Mouse (Mus musculus): ENCODE measurements around the gene Prss32. TPM values are rescaled to one million over a fixed set of nuclear protein-coding genes. Genes with fewer than 3 reads are reported as not detected.
A peak's percentile ranks its signal among the peaks of the same experiment; 100 is the strongest.

Prss32 gene
- polyA plus RNA-seq, 1 experiment from 2014 or later: not detected

DNA sequence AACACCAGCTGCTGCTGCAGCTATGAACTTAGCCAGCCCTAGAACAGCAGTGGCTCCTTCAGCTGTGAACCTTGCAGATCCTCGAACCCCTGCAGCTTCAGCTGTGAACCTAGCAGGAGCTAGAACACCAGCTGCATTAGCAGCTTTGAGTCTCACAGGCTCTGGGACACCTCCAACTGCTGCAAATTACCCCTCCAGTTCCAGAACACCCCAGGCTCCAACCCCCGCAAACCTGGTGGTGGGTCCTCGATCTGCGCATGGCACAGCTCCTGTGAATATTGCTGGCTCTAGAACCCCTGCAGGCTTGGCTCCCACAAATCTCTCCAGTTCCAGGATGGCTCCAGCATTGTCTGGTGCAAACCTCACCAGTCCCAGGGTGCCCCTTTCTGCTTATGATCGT is 22.9 kb upstream of the Prss32 start:
- no peak for ATAC-seq (ENCODE audit: low FRiP score, low read depth)
- 96% methylated on average over 5 of the region's 5 CpGs for WGBS
- no peaks in the 10 kb centered on the region for H3K27me3 ChIP-seq

DNA sequence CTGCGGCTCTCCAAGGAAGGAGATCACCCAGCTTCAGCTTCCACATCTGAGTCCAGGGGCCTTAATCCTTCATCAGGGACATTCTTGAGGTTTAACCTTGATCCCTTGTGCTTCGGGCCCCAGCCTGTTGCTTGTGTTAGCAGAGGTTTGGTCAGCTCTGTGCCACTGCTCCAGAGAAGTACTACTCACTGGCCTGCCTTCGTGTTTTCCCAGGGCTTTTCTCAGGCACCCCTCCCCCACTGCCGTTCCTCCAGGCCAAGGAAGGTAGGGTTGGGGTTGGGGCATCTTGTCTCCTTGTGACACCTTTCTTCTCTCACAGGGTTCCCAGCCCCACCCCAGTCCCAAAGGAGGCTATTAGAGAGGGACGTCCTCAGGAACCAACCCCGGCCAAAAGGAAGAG is 21.6 kb upstream of the Prss32 start:
- no peak overlapping the region for H3K9ac ChIP-seq
- no peak overlapping the region for H3K4me3 ChIP-seq
- 89% methylated on average over 6 of the region's 6 CpGs for WGBS
- H3K36me3 ChIP-seq: peaks cover 94% of the 10 kb centered on the region
- peaks cover 7% of the 10 kb centered on the region for H3K4me1 ChIP-seq (replicated peaks)
- H3K27ac ChIP-seq (replicated peaks): no peak overlapping the region
- no peak for ATAC-seq (ENCODE audit: low FRiP score, low read depth)
- H3K4me2 ChIP-seq: no peak overlapping the region
- peaks cover 13% of the 10 kb centered on the region for H3K9me3 ChIP-seq
- no peaks in the 10 kb centered on the region for H3K27me3 ChIP-seq

More for the DNA sequence above, 22.9 kb upstream of the Prss32 start:
- Histone ChIP-seq H3K4me3 (no peak overlapping the region), H3K4me1 (replicated peaks) (no peaks in the 10 kb centered on the region), H3K27ac (replicated peaks) (no peak overlapping the region), H3K4me2 (no peak overlapping the region), H3K9me3 (peaks cover 13% of the 10 kb centered on the region), H3K9ac (no peak overlapping the region), H3K36me3 (peaks cover 95% of the 10 kb centered on the region)

DNA sequence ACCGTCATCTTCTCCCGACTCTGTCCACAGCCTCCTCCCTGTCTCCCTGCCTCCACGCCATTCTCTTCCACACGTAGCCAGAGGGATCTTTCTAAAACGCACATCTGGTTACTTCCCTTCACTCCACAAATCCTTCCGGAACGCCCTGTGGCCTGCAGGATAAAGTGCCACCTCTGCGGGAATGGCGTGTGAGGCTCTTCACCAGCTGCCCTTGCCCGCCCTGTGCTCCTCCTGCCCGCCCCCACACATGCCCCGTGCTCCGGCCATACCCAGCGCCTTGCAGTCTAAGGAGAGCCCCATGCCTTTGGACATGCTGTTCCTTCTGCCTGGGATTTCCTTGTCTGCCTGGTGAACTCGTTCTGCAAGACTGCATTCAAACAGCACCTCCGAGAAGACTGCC is 20.6 kb upstream of the Prss32 start:
- H3K9me3 ChIP-seq: peaks cover 13% of the 10 kb centered on the region
- H3K27me3 ChIP-seq: no peaks in the 10 kb centered on the region
- no peak overlapping the region for H3K9ac ChIP-seq
- peak; percentile 25; the same call in 1 of the 2 replicates for ATAC-seq (ENCODE audit: low FRiP score, low read depth)
- H3K27ac ChIP-seq (replicated peaks): no peak overlapping the region
- no peak overlapping the region for H3K4me3 ChIP-seq
- H3K4me2 ChIP-seq: no peak overlapping the region
- H3K4me1 ChIP-seq (replicated peaks): peaks cover 17% of the 10 kb centered on the region
- peaks cover 87% of the 10 kb centered on the region for H3K36me3 ChIP-seq
- WGBS: 86% methylated on average over 16 of the region's 16 CpGs

- H3K27me3 ChIP-seq: no peaks in the 10 kb centered on the region
- ATAC-seq (ENCODE audit: low FRiP score, low read depth): 0 out of 2 replicates have a peak, but pooled peaks have one; percentile 39
- 87% methylated on average over 12 of the region's 12 CpGs for WGBS
- H3K4me2 ChIP-seq: no peak overlapping the region
- H3K9ac ChIP-seq: no peak overlapping the region
- H3K9me3 ChIP-seq: peaks cover 12% of the 10 kb centered on the region
- no peak overlapping the region for H3K27ac ChIP-seq (replicated peaks)
- peaks cover 81% of the 10 kb centered on the region for H3K36me3 ChIP-seq
- H3K4me3 ChIP-seq: no peak overlapping the region
- H3K4me1 ChIP-seq (replicated peaks): peaks cover 19% of the 10 kb centered on the region
Observed at GRCm38 (mm10) chr17:23823614-23824013, 20.0 kb upstream of the Prss32 start.

- H3K27me3 ChIP-seq: no peaks in the 10 kb centered on the region
- ATAC-seq (ENCODE audit: low FRiP score, low read depth): no peak
- no peak overlapping the region for H3K9ac ChIP-seq
- H3K4me2 ChIP-seq: no peak overlapping the region
- H3K9me3 ChIP-seq: no peaks in the 10 kb centered on the region
- 87% methylated on average over 4 of the region's 4 CpGs for WGBS
- no peak overlapping the region for H3K27ac ChIP-seq (replicated peaks)
- no peak overlapping the region for H3K4me3 ChIP-seq
- peaks cover 25% of the 10 kb centered on the region for H3K4me1 ChIP-seq (replicated peaks)
- peaks cover 62% of the 10 kb centered on the region for H3K36me3 ChIP-seq
Observed at GRCm38 (mm10) chr17:23825591-23825990, 18.1 kb upstream of the Prss32 start.

GRCm38 (mm10) chr17:23828271-23829001 is 15.2 kb upstream of the Prss32 start:
- Histone ChIP-seq H3K27me3 (peaks cover 6% of the 10 kb centered on the region; the same call in 1 of the 2 replicates), H3K9ac (peak overlapping the region; percentile 89), H3K4me2 (peak overlapping the region; percentile 80), H3K36me3 (peaks cover 37% of the 10 kb centered on the region), H3K4me1 (replicated peaks) (peaks cover 25% of the 10 kb centered on the region), H3K27ac (replicated peaks) (peak overlapping the region; percentile 96), H3K4me3 (peak overlapping the region; percentile 67), H3K9me3 (no peaks in the 10 kb centered on the region)
- peak; percentile 80 for ATAC-seq (ENCODE audit: low FRiP score, low read depth)
- under 1% methylated on average over 47 of the region's 47 CpGs for WGBS

- under 1% methylated on average over 27 of the region's 42 CpGs for WGBS
- H3K4me1 ChIP-seq (replicated peaks): peaks cover 25% of the 10 kb centered on the region
- peak within 1 kb of the TSS; percentile 96 for H3K27ac ChIP-seq (replicated peaks)
- peak within 1 kb of the TSS; percentile 80 for H3K4me2 ChIP-seq
- H3K9ac ChIP-seq: peak within 1 kb of the TSS; percentile 89
- no peaks in the 10 kb centered on the region for H3K9me3 ChIP-seq
- peak within 1 kb of the TSS; percentile 67 for H3K4me3 ChIP-seq
- peak; percentile 95 for ATAC-seq (ENCODE audit: low FRiP score, low read depth)
- peaks cover 30% of the 10 kb centered on the region for H3K36me3 ChIP-seq
- peaks cover 13% of the 10 kb centered on the region; the same call in 1 of the 2 replicates for H3K27me3 ChIP-seq
Observed at GRCm38 (mm10) chr17:23829064-23829619, 14.5 kb upstream of the Prss32 start, which contains the start of gene Elob. Gene Elob, minus strand, starts transcription at chr17:23829136.

- no peak overlapping the region for H3K4me2 ChIP-seq
- H3K27ac ChIP-seq (replicated peaks): no peak overlapping the region
- no peak for ATAC-seq (ENCODE audit: low FRiP score, low read depth)
- no peak overlapping the region for H3K4me3 ChIP-seq
- WGBS: 97% methylated on average over 1 of the region's 1 CpGs
- peaks cover 25% of the 10 kb centered on the region for H3K4me1 ChIP-seq (replicated peaks)
- peaks cover 10% of the 10 kb centered on the region for H3K36me3 ChIP-seq
- peaks cover 14% of the 10 kb centered on the region; the same call in 1 of the 2 replicates for H3K27me3 ChIP-seq
- no peak overlapping the region for H3K9ac ChIP-seq
- no peaks in the 10 kb centered on the region for H3K9me3 ChIP-seq
Observed at GRCm38 (mm10) chr17:23831201-23831600, 12.5 kb upstream of the Prss32 start.

DNA sequence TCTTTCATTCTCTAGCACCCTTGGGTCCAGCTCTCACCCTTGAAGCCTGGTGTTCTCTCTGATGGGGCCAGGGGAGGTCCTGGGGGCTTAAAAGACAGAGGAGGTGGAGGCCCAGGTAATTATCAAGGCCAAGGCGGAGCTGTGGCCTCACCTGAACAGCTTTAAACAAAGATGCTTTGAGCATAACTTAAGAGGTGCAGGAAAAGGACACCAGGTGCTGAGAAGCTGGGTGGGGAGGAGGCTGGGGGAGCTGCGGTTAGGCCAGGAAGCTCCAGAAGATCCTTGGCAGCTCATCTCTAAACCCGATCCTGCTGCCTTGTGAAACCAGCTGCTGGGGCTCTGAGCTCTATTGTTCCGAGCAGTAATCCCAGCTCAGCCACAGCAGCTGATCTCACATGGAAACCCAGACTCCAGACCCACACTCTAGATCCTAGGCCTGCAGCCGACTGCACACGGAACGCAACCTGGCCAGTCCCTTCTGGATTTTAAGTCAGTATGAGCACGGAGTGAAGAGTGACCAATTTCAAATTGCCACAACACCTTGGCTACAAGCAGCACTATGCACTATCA is 7.6 kb upstream of the Prss32 start, which contains the start of gene Prss33:
Gene Prss33, minus strand, starts transcription at position 51 of the 570 bp plus-strand sequence.
- Histone ChIP-seq H3K4me3 (no peak within 1 kb of the TSS), H3K27me3 (peaks cover 14% of the 10 kb centered on the region; the same call in 1 of the 2 replicates), H3K27ac (replicated peaks) (no peak within 1 kb of the TSS), H3K9me3 (no peaks in the 10 kb centered on the region), H3K9ac (no peak within 1 kb of the TSS), H3K4me2 (no peak within 1 kb of the TSS), H3K36me3 (no peaks in the 10 kb centered on the region), H3K4me1 (replicated peaks) (no peaks in the 10 kb centered on the region)
- 78% methylated on average over 8 of the region's 8 CpGs for WGBS
- ATAC-seq (ENCODE audit: low FRiP score, low read depth): no peak

- 33% methylated on average over 4 of the region's 4 CpGs for WGBS
- Histone ChIP-seq H3K9me3 (no peaks in the 10 kb centered on the region), H3K4me3 (no peak overlapping the region), H3K9ac (no peak overlapping the region), H3K27ac (replicated peaks) (no peak overlapping the region), H3K36me3 (no peaks in the 10 kb centered on the region), H3K4me1 (replicated peaks) (no peaks in the 10 kb centered on the region), H3K27me3 (no peaks in the 10 kb centered on the region), H3K4me2 (no peak overlapping the region)
- ATAC-seq (ENCODE audit: low FRiP score, low read depth): no peak
Observed at GRCm38 (mm10) chr17:23841145-23841544, 2.5 kb upstream of the Prss32 start.

DNA sequence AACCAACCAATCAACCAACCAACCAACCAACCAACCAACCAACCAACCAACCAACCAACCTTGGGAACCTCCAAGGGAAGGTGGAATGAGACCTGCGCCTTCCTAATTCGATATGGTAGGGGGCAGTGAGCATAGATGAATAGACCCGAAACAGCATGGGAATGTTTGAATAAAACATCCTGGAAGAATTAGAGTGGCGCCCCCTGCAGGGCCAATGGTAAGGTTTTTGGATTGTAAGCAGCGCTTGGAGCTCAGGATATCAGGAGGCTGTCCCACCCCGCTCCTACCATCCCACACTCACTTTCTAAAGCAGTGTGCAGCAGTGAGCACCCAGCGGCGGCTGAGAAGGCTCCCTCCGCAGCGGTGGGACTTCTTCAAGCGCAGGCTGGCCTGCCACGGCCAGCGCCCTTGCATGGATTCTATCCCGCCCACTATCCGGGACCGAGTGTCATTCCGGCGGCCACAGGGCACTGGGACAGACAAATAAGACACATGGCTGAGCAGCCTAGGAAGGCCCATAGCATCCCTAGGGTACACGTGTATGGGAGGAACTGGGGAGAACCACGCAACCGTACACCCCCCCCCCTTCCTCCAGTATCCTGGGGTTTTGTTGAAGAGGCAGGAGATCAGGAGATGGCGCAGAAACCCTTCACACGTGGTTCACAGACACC is 379 bp upstream of the Prss32 start:
- no peak overlapping the region for H3K9ac ChIP-seq
- no peaks in the 10 kb centered on the region for H3K4me1 ChIP-seq (replicated peaks)
- 38% methylated on average over 23 of the region's 23 CpGs for WGBS
- no peaks in the 10 kb centered on the region for H3K27me3 ChIP-seq
- H3K4me2 ChIP-seq: peak overlapping the region; percentile 38
- 0 out of 2 replicates have a peak overlapping the region, but pooled peaks have one; percentile 8 for H3K4me3 ChIP-seq
- H3K36me3 ChIP-seq: no peaks in the 10 kb centered on the region
- no peak overlapping the region for H3K27ac ChIP-seq (replicated peaks)
- ATAC-seq (ENCODE audit: low FRiP score, low read depth): no peak
- no peaks in the 10 kb centered on the region for H3K9me3 ChIP-seq

DNA sequence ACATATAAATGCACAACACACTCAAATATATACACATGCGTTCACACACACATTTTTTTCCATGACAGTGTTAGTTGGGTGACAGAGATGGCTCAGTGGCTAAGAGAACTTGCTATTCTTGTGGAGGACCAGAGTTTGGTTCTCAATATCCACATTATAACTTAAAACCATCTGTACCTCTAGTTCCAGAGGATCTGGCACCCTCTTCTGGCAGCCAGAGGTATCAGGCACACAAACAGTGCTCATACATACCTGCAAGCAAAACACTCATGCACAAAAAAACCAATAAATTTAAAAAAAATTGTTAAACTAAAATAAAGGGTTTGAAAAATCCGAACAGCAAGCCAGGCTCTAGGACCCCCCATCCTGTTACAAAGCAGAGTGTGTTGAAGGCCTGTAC is 6.4 kb downstream of the Prss32 start:
- 64% methylated on average over 2 of the region's 2 CpGs for WGBS
- H3K36me3 ChIP-seq: no peaks in the 10 kb centered on the region
- no peak overlapping the region for H3K4me2 ChIP-seq
- no peaks in the 10 kb centered on the region for H3K4me1 ChIP-seq (replicated peaks)
- no peak overlapping the region for H3K9ac ChIP-seq
- H3K4me3 ChIP-seq: no peak overlapping the region
- no peaks in the 10 kb centered on the region for H3K27me3 ChIP-seq
- no peak overlapping the region for H3K27ac ChIP-seq (replicated peaks)
- H3K9me3 ChIP-seq: no peaks in the 10 kb centered on the region
- ATAC-seq (ENCODE audit: low FRiP score, low read depth): no peak
